Mouse (Mus musculus): ENCODE measurements around the gene Parp4. TPM values are rescaled to one million over a fixed set of nuclear protein-coding genes. Genes with fewer than 3 reads are reported as not detected.

Gene Parp4
- polyA plus RNA-seq, 1 experiment = not detected

- H3K27ac ChIP-seq (ENCODE audit: insufficient read depth, low read depth, low read length) = no peak overlapping the region
- no peaks in the 10 kb centered on the region for H3K4me1 ChIP-seq (ENCODE audit: control insufficient read depth, insufficient read depth, low read length)
- WGBS = 82% methylated on average over 3 of the region's 3 CpGs
- TF ChIP-seq CTCF (IDR thresholded peaks at IDR 0.05; ENCODE audit: insufficient read depth, low read depth, low read length) = no peak
- TF ChIP-seq POLR2A (IDR thresholded peaks at IDR 0.05; ENCODE audit: insufficient read depth, low read depth, low read length) = no peak
- H3K4me3 ChIP-seq (ENCODE audit: insufficient read depth, low read depth, low read length) = no peak overlapping the region
These were observed 120.1 kb downstream of the Parp4 start for GRCm38 (mm10) chr14:56695495-56695894.

- TF ChIP-seq POLR2A (IDR thresholded peaks at IDR 0.05; ENCODE audit: insufficient read depth, low read depth, low read length) = no peak
- no peak for TF ChIP-seq CTCF (IDR thresholded peaks at IDR 0.05; ENCODE audit: insufficient read depth, low read depth, low read length)
- no peak overlapping the region for H3K4me3 ChIP-seq (ENCODE audit: insufficient read depth, low read depth, low read length)
- 89% methylated on average over 5 of the region's 5 CpGs for WGBS
- no peak overlapping the region for H3K27ac ChIP-seq (ENCODE audit: insufficient read depth, low read depth, low read length)
- H3K4me1 ChIP-seq (ENCODE audit: control insufficient read depth, insufficient read depth, low read length) = no peaks in the 10 kb centered on the region
These were observed 122.4 kb downstream of the Parp4 start for GRCm38 (mm10) chr14:56697836-56698235.

GRCm38 (mm10) chr14:56702644-56703043 lies 127.2 kb downstream of the Parp4 start:
- TF ChIP-seq CTCF (IDR thresholded peaks at IDR 0.05; ENCODE audit: insufficient read depth, low read depth, low read length) (no peak), POLR2A (IDR thresholded peaks at IDR 0.05; ENCODE audit: insufficient read depth, low read depth, low read length) (no peak)
- Histone ChIP-seq H3K4me3 (ENCODE audit: insufficient read depth, low read depth, low read length) (no peak overlapping the region), H3K4me1 (ENCODE audit: control insufficient read depth, insufficient read depth, low read length) (peaks cover 2% of the 10 kb centered on the region; the same call in 1 of the 2 replicates), H3K27ac (ENCODE audit: insufficient read depth, low read depth, low read length) (no peak overlapping the region)
- 57% methylated on average over 4 of the region's 4 CpGs for WGBS

- Histone ChIP-seq H3K27ac (ENCODE audit: insufficient read depth, low read depth, low read length) (no peak overlapping the region), H3K4me3 (ENCODE audit: insufficient read depth, low read depth, low read length) (no peak overlapping the region), H3K4me1 (ENCODE audit: control insufficient read depth, insufficient read depth, low read length) (peaks cover 2% of the 10 kb centered on the region; the same call in 1 of the 2 replicates)
- TF ChIP-seq CTCF (IDR thresholded peaks at IDR 0.05; ENCODE audit: insufficient read depth, low read depth, low read length) (no peak), POLR2A (IDR thresholded peaks at IDR 0.05; ENCODE audit: insufficient read depth, low read depth, low read length) (no peak)
- WGBS = 68% methylated on average over 4 of the region's 4 CpGs
These were observed 130.3 kb downstream of the Parp4 start for GRCm38 (mm10) chr14:56705687-56706086.

Other genes with a start within 250 kb of the Parp4 start
- not detected in 2 replicates for gene Atp12a, start 210.6 kb upstream of the Parp4 start, polyA plus RNA-seq (2012; ENCODE audit: insufficient read depth, insufficient read length, low replicate concordance, missing spikeins)
- gene Rnf17, start 173.0 kb upstream of the Parp4 start, polyA plus RNA-seq (2012; ENCODE audit: insufficient read depth, insufficient read length, low replicate concordance, missing spikeins) = not detected in 2 replicates
- not detected in 2 replicates for gene Cenpj, start 194 bp upstream of the Parp4 start, polyA plus RNA-seq (2012; ENCODE audit: insufficient read depth, insufficient read length, low replicate concordance, missing spikeins)
- gene Mphosph8, start 92.6 kb downstream of the Parp4 start, polyA plus RNA-seq (2012; ENCODE audit: insufficient read depth, insufficient read length, low replicate concordance, missing spikeins) = not detected in 2 replicates
- gene Pspc1, start 202.7 kb downstream of the Parp4 start, polyA plus RNA-seq (2012; ENCODE audit: insufficient read depth, insufficient read length, low replicate concordance, missing spikeins) = not detected in 2 replicates
- not detected in 2 replicates for gene Zmym5, start 236.1 kb downstream of the Parp4 start, polyA plus RNA-seq (2012; ENCODE audit: insufficient read depth, insufficient read length, low replicate concordance, missing spikeins)

All from olfactory bulb, adult 2 months (tissue).